Mouse (Mus musculus) stomach, postnatal 0 days (tissue): ENCODE results near the gene Slc25a11.

ENCODE experiments used
- CTCF ChIP-seq: IDR thresholded peaks from 2 replicates; pipeline ENCODE4 v1.5.1; 2016; ENCODE audit warnings: antibody characterized with exemption, low read depth, mild to moderate bottlenecking, moderate library complexity
- EP300 ChIP-seq: optimal IDR thresholded peaks from 2 replicates; pipeline ENCODE3; 2016; ENCODE audit warnings: antibody characterized with exemption

GRCm38 (mm10) chr11:70656964-70657363, 9.7 kb upstream of the Slc25a11 start, which contains the start of gene Eno3:
- TF ChIP-seq CTCF = no peak
- no peak for TF ChIP-seq EP300
